Mouse (Mus musculus) liver, adult 2 months (tissue): ENCODE measurements around the gene Snrpa.

Source experiments
- CTCF ChIP-seq: fragments of 200-500 bp; IDR thresholded peaks from 2 replicates; pipeline ENCODE4 v1.5.1; 2011; ENCODE audit warnings: low read depth, low read length, control low read depth
- POLR2A ChIP-seq: fragments of 200-500 bp; IDR thresholded peaks from 2 replicates; pipeline ENCODE4 v1.6.1; 2011; ENCODE audit warnings: low read length, control low read depth; ENCODE audit not compliant: insufficient read depth; ENCODE audit errors: extremely low read depth

DNA sequence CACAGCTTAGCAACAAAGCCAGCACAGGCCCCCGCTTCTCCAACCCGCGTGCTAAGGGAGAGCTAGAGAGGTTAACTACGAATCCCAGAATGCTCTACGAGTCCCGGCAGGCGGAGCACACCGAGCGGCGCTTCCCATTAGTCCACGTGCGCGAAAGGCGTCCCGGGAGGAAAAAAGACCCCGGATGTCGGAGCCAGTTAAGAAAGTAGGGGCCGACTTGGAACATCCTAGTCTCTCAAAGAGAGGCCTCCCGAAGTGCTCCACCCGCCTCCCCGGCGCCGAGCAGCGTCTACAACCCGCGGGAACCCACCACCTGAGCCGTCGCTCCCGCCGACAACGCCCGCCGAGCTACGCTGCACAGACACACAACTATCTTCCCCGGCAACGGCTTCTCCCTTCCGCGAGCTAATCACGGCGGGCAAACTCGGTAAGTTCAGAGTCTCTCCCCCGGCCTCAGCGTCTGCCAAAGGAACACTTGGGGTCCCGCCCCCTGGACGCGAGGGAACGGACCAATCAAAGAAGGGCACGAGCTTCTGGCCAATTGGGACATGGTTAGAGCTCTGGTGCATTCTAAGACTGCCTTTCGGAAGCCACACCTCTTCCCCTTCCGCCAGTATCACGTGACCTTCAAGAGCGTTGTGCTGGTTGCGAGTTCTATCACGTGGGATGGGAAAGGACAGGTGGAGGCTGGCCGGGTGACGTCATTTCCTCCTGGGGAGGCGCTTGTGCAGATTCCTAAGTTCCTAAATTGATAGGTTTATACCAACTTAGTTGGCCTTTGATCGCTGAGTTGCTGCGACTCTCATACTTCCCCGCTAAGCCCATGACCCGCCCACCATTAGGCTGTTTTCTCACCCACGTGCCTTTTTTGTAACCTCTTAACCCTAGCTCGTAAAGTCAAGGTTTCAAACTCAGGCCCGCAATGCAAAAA is at the start of gene Snrpa, which contains the start of gene BC024978:
- TF ChIP-seq POLR2A (peak; percentile 72), CTCF (no peak)
